Comparison of ENCODE assay signal across 9 mouse cellular contexts in the genomic region with DNA sequence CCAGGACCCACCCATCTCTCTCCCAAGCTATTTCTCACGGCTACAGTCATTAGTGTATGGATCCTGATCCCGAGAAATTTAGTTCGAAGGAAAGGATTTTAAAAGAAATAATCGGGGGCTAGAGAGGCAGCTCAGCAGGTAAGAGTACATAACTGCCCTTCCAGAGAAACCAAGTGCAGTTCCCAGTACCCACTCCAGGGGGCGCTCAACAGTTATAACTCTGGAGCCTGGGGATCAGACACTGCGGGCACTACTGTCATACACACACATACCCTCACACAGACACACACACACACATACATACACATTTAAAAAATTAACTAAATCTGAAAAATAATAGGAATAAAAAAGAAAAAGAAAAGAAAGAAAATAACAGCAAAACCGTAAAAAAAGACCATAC. TPM values are rescaled to one million over a fixed set of nuclear protein-coding genes. Genes with fewer than 3 reads are reported as not detected.
A peak's percentile ranks its signal among the peaks of the same experiment; 100 is the strongest.
DNase-seq lines count a peak whose midpoint lies in the region; ATAC-seq and TF ChIP-seq lines count a peak whose summit lies in the region.
"Had no signal": no experiment of that assay in that cellular context is flagged by ENCODE, and none has a peak within 500 bp of the region (broad histone marks: within the 10 kb centered on the region; RNA-seq: fewer than 3 reads in every experiment).

No protein-coding gene starts in this region.

- TF ChIP-seq POLR2A in CH12.LX (IDR thresholded peaks at IDR 0.05; ENCODE audit: low read depth, low read length): no peak

- peak; percentile 46 for TF ChIP-seq RAD21 in CH12.LX (IDR thresholded peaks at IDR 0.05; ENCODE audit: low read depth, low read length)

- no peaks in the 10 kb centered on the region for H3K36me3 ChIP-seq in hindbrain, embryonic 10.5 days
- H3K36me3 ChIP-seq in hindbrain, embryonic 12.5 days: no peaks in the 10 kb centered on the region
- no peaks in the 10 kb centered on the region for H3K36me3 ChIP-seq in CH12.LX (replicated peaks in 1 of 2; ENCODE audit: control insufficient read depth in 1 of 2, insufficient read depth in 1 of 2, low read length in 1 of 2)
- no peaks in the 10 kb centered on the region for H3K36me3 ChIP-seq in embryonic facial prominence, embryonic 11.5 days (replicated peaks; ENCODE audit: control insufficient read depth, insufficient read depth, low read depth, low read length)
- no peaks in the 10 kb centered on the region for H3K36me3 ChIP-seq in midbrain, postnatal 0 days (ENCODE audit: insufficient read depth, low read length)
- H3K36me3 ChIP-seq: limb, embryonic 15.5 days had no signal

- dilution Hi-C loops in CH12.LX (cut with MboI; ENCODE audit: extremely low pct_ligation_motif_present, extremely low pct_unique_long_range_greater_than_20kb, low sequenced_read_pairs): no loop called here

- no peaks in the 10 kb centered on the region for H3K9me3 ChIP-seq in hindbrain, embryonic 10.5 days
- H3K9me3 ChIP-seq in hindbrain, embryonic 12.5 days (replicated peaks): no peaks in the 10 kb centered on the region
- H3K9me3 ChIP-seq in CH12.LX (replicated peaks; ENCODE audit: low read length): no peaks in the 10 kb centered on the region
- no peaks in the 10 kb centered on the region for H3K9me3 ChIP-seq in embryonic facial prominence, embryonic 11.5 days (replicated peaks; ENCODE audit: control insufficient read depth, low read length)
- no peaks in the 10 kb centered on the region for H3K9me3 ChIP-seq in midbrain, postnatal 0 days (ENCODE audit: low read length)
- H3K9me3 ChIP-seq: limb, embryonic 15.5 days had no signal

- no peaks in the 10 kb centered on the region for H3K79me2 ChIP-seq in CH12.LX (replicated peaks; ENCODE audit: control insufficient read depth, extremely low read depth, insufficient read depth, poor library complexity, severe bottlenecking)

- no peak overlapping the region for H3K9ac ChIP-seq in hindbrain, embryonic 12.5 days
- H3K9ac ChIP-seq in CH12.LX (ENCODE audit: insufficient read depth, low read depth): no peak overlapping the region
- no peak overlapping the region for H3K9ac ChIP-seq in embryonic facial prominence, embryonic 11.5 days (replicated peaks; ENCODE audit: low read length)
- no peak overlapping the region for H3K9ac ChIP-seq in midbrain, postnatal 0 days (replicated peaks; ENCODE audit: low read length, poor library complexity, severe bottlenecking)
- H3K9ac ChIP-seq: limb, embryonic 15.5 days had no signal

- no peak for ATAC-seq in hindbrain, embryonic 12.5 days (ENCODE audit: low FRiP score)
- ATAC-seq in embryonic facial prominence, embryonic 11.5 days (replicated peaks; ENCODE audit: insufficient number of reproducible peaks, low FRiP score, low TSS enrichment, low read depth): no peak
- ATAC-seq in midbrain, postnatal 0 days (ENCODE audit: low FRiP score): no peak

- peak; percentile 58 for DNase-seq in hindbrain, embryonic 10.5 days (ENCODE audit: low spot score)
- DNase-seq in CH12.LX (ENCODE audit: extremely low read depth): peak; percentile 50
- peak; percentile 70 for DNase-seq in adrenal gland, postnatal 14 days
- DNase-seq in embryonic facial prominence, embryonic 11.5 days (ENCODE audit: low spot score): peak; percentile 64
- peak; percentile 63 to 65 for DNase-seq in layer of hippocampus, postnatal 10 days (ENCODE audit: low spot score in 2 of 2)
- DNase-seq in midbrain, postnatal 0 days (ENCODE audit: low spot score): no peak
- DNase-seq in thymus, postnatal 36 days: peak; percentile 58 to 67

- 48% methylated on average over 7 of the region's 7 CpGs for WGBS in hindbrain, embryonic 10.5 days
- 41% methylated on average over 7 of the region's 7 CpGs for WGBS in hindbrain, embryonic 12.5 days
- WGBS in embryonic facial prominence, embryonic 11.5 days: 43% methylated on average over 7 of the region's 7 CpGs
- WGBS in midbrain, postnatal 0 days: 45% methylated on average over 7 of the region's 7 CpGs

- no peak for TF ChIP-seq EP300 in CH12.LX (IDR thresholded peaks at IDR 0.05; ENCODE audit: low read length)

- H3K4me1 ChIP-seq in hindbrain, embryonic 10.5 days (replicated peaks): no peaks in the 10 kb centered on the region
- no peaks in the 10 kb centered on the region for H3K4me1 ChIP-seq in hindbrain, embryonic 12.5 days
- H3K4me1 ChIP-seq in CH12.LX (ENCODE audit: control insufficient read depth in 1 of 2, insufficient read depth in 2 of 2): peaks cover 0 to 2% of the 10 kb centered on the region in 2 experiments; a peak in 1 of 4 replicates
- H3K4me1 ChIP-seq in embryonic facial prominence, embryonic 11.5 days (ENCODE audit: control insufficient read depth, insufficient read depth, low read length): no peaks in the 10 kb centered on the region
- no peaks in the 10 kb centered on the region for H3K4me1 ChIP-seq in midbrain, postnatal 0 days (ENCODE audit: insufficient read depth, low read length)
- H3K4me1 ChIP-seq: limb, embryonic 15.5 days had no signal

- in situ Hi-C loops in CH12.LX (cut with MboI; ENCODE audit: low pct_ligation_motif_present, low pct_unique_long_range_greater_than_20kb, low sequenced_read_pairs): no loop called here

- H3K4me3 ChIP-seq in hindbrain, embryonic 10.5 days: no peak overlapping the region
- H3K4me3 ChIP-seq in hindbrain, embryonic 12.5 days: no peak overlapping the region
- no peak overlapping the region for H3K4me3 ChIP-seq in CH12.LX (replicated peaks in 1 of 3; ENCODE audit: low read depth in 2 of 3, low read length in 2 of 3, poor library complexity in 1 of 3)
- no peak overlapping the region for H3K4me3 ChIP-seq in embryonic facial prominence, embryonic 11.5 days (ENCODE audit: low read depth, low read length)
- no peak overlapping the region for H3K4me3 ChIP-seq in midbrain, postnatal 0 days (ENCODE audit: low read depth, low read length)
- H3K4me3 ChIP-seq: limb, embryonic 15.5 days had no signal

- H3K4me2 ChIP-seq in hindbrain, embryonic 12.5 days (replicated peaks): no peak overlapping the region
- H3K4me2 ChIP-seq in CH12.LX (ENCODE audit: insufficient read depth, low read depth, poor library complexity, severe bottlenecking): no peak overlapping the region
- H3K4me2 ChIP-seq in embryonic facial prominence, embryonic 11.5 days (ENCODE audit: low read depth, low read length): no peak overlapping the region
- no peak overlapping the region for H3K4me2 ChIP-seq in midbrain, postnatal 0 days (ENCODE audit: low read depth, low read length, poor library complexity, severe bottlenecking)
- H3K4me2 ChIP-seq: limb, embryonic 15.5 days had no signal

- H3K27ac ChIP-seq in hindbrain, embryonic 10.5 days: no peak overlapping the region
- no peak overlapping the region for H3K27ac ChIP-seq in hindbrain, embryonic 12.5 days
- no peak overlapping the region for H3K27ac ChIP-seq in CH12.LX (ENCODE audit: insufficient read depth, low read depth)
- no peak overlapping the region for H3K27ac ChIP-seq in embryonic facial prominence, embryonic 11.5 days (replicated peaks; ENCODE audit: low read depth, low read length)
- no peak overlapping the region for H3K27ac ChIP-seq in midbrain, postnatal 0 days (ENCODE audit: low read depth, low read length)
- H3K27ac ChIP-seq: limb, embryonic 15.5 days had no signal

- H3K27me3 ChIP-seq in hindbrain, embryonic 10.5 days (ENCODE audit: insufficient read depth, poor library complexity, severe bottlenecking): no peaks in the 10 kb centered on the region
- H3K27me3 ChIP-seq in hindbrain, embryonic 12.5 days: no peaks in the 10 kb centered on the region
- peaks cover 86% of the 10 kb centered on the region for H3K27me3 ChIP-seq in CH12.LX (replicated peaks)
- H3K27me3 ChIP-seq in embryonic facial prominence, embryonic 11.5 days (ENCODE audit: control insufficient read depth, insufficient read depth, low read length): no peaks in the 10 kb centered on the region
- H3K27me3 ChIP-seq in midbrain, postnatal 0 days (ENCODE audit: insufficient read depth, low read length): no peaks in the 10 kb centered on the region
- H3K27me3 ChIP-seq: limb, embryonic 15.5 days had no signal

- TF ChIP-seq CTCF in CH12.LX (conservative IDR thresholded peaks at IDR 0.05 in 1 of 2, IDR thresholded peaks at IDR 0.05 in 1 of 2; ENCODE audit: low read depth in 2 of 2, low read length in 2 of 2): peak; percentile 66 to 76
- peak; percentile 59 for TF ChIP-seq CTCF in midbrain, postnatal 0 days (IDR thresholded peaks at IDR 0.05)

RNA-seq across cellular contexts. Expression of gene Lrrc3, which starts 23.8 kb away (rescaled TPM):
- polyA plus RNA-seq in hindbrain, embryonic 10.5 days (2016; fragmentation: Nextera tagmentation; extraction: Ambion mirVana): 2.6 and 4.1 TPM in 2 replicates
- 6.8 and 7.4 TPM in 2 replicates for polyA plus RNA-seq in hindbrain, embryonic 12.5 days (2016; fragmentation: Nextera tagmentation; extraction: Ambion mirVana)
- not detected in 2 replicates for total RNA-seq in CH12.LX (2012; rRNA removed)
- total RNA-seq in CH12.LX (2014; rRNA removed): not detected in 2 replicates
- not detected in 2 replicates for polyA plus RNA-seq in CH12.LX (2012; ENCODE audit: insufficient read length, low read depth)
- 7.6 and 14.0 TPM in 2 replicates for total RNA-seq in adrenal gland, postnatal 14 days (2021)
- polyA plus RNA-seq in embryonic facial prominence, embryonic 11.5 days (2014; fragmentation: Nextera tagmentation; extraction: Ambion mirVana): 2.2 and 2.5 TPM in 2 replicates
- total RNA-seq in layer of hippocampus, postnatal 10 days (2021): 10 to 100 TPM; 19.2 to 20.6 TPM
- total RNA-seq in midbrain, postnatal 0 days (2014; rRNA removed): 36.1 and 39.6 TPM in 2 replicates
- 29.7 and 29.9 TPM in 2 replicates for polyA plus RNA-seq in midbrain, postnatal 0 days (2015; fragmentation: Nextera tagmentation; extraction: Ambion mirVana)

RNA-seq across cellular contexts. Expression of gene Trpm2, which starts 44.2 kb away (rescaled TPM):
- polyA plus RNA-seq in hindbrain, embryonic 10.5 days (2016; fragmentation: Nextera tagmentation; extraction: Ambion mirVana): 0.88 and 1.2 TPM in 2 replicates
- polyA plus RNA-seq in hindbrain, embryonic 12.5 days (2016; fragmentation: Nextera tagmentation; extraction: Ambion mirVana): 1.3 and 1.4 TPM in 2 replicates
- total RNA-seq in CH12.LX (2012; rRNA removed): 0.25 and 0.34 TPM in 2 replicates
- total RNA-seq in CH12.LX (2014; rRNA removed): not detected in 2 replicates
- 0.08 and 0.16 TPM in 2 replicates for polyA plus RNA-seq in CH12.LX (2012; ENCODE audit: insufficient read length, low read depth)
- 2.4 and 4.8 TPM in 2 replicates for total RNA-seq in adrenal gland, postnatal 14 days (2021)
- polyA plus RNA-seq in embryonic facial prominence, embryonic 11.5 days (2014; fragmentation: Nextera tagmentation; extraction: Ambion mirVana): 0.43 and 0.86 TPM in 2 replicates
- total RNA-seq in layer of hippocampus, postnatal 10 days (2021): 10 to 100 TPM; 26.0 to 27.3 TPM
- total RNA-seq in midbrain, postnatal 0 days (2014; rRNA removed): 7.3 and 12.5 TPM in 2 replicates
- 5.6 and 8.0 TPM in 2 replicates for polyA plus RNA-seq in midbrain, postnatal 0 days (2015; fragmentation: Nextera tagmentation; extraction: Ambion mirVana)

RNA-seq across cellular contexts. Expression of gene 1810043G02Rik, which starts 52.2 kb away (rescaled TPM):
- 40.7 and 42.9 TPM in 2 replicates for polyA plus RNA-seq in hindbrain, embryonic 10.5 days (2016; fragmentation: Nextera tagmentation; extraction: Ambion mirVana)
- 33.8 and 34.8 TPM in 2 replicates for polyA plus RNA-seq in hindbrain, embryonic 12.5 days (2016; fragmentation: Nextera tagmentation; extraction: Ambion mirVana)
- total RNA-seq in CH12.LX (2012; rRNA removed) (5.1 and 6.2 TPM in 2 replicates), CH12.LX (2014; rRNA removed) (3.3 and 4.1 TPM in 2 replicates)
- 3.3 and 4.3 TPM in 2 replicates for polyA plus RNA-seq in CH12.LX (2012; ENCODE audit: insufficient read length, low read depth)
- total RNA-seq in adrenal gland, postnatal 14 days (2021): 15.4 and 17.5 TPM in 2 replicates
- polyA plus RNA-seq in embryonic facial prominence, embryonic 11.5 days (2014; fragmentation: Nextera tagmentation; extraction: Ambion mirVana): 25.8 and 27.9 TPM in 2 replicates
- 10 to 100 TPM; 32.7 to 42.5 TPM for total RNA-seq in layer of hippocampus, postnatal 10 days (2021)
- 60.0 and 61.7 TPM in 2 replicates for total RNA-seq in midbrain, postnatal 0 days (2014; rRNA removed)
- polyA plus RNA-seq in midbrain, postnatal 0 days (2015; fragmentation: Nextera tagmentation; extraction: Ambion mirVana): 66.2 and 72.6 TPM in 2 replicates
